Mouse (Mus musculus) kidney, postnatal 10 days (tissue): Measurements from ENCODE around the gene 1700123O20Rik.

Experiments used
- DNase-seq: peaks from one replicate; pipeline ENCODE4 v3.0.0; 2021; ENCODE audit warnings: mixed read lengths

1700123O20Rik gene

DNA sequence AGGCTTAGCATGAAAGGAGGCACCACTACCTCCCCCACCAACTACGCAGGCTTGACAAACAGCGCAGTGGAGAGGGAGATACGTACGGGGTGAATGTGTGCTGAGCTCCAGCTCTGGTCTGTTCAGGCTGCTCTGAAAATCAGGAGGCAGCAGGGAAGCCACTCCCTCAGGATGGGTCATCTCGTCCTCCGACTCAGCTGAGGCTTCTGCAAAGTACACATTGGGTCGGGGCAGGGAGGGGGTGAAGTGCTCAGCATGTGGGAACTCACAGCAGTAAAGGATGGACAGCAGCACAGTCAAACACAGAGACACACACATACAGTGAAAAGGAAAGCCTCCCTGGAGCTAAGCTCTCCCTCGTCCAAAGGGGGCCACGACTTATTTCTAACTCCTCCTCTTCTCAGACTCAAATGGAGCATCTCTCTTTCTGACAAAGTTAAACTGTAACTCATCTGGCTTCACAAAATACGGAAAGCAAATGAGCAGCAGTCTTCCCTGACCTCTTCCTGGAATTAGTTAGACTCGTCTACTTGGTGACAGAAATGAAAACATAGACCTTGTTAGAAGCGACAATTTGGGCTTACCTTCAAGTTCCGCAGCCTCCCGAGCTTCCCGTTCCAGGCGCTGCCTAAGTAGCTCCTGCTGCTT lies 7.2 kb upstream of the 1700123O20Rik start:
- no peak for DNase-seq

DNA sequence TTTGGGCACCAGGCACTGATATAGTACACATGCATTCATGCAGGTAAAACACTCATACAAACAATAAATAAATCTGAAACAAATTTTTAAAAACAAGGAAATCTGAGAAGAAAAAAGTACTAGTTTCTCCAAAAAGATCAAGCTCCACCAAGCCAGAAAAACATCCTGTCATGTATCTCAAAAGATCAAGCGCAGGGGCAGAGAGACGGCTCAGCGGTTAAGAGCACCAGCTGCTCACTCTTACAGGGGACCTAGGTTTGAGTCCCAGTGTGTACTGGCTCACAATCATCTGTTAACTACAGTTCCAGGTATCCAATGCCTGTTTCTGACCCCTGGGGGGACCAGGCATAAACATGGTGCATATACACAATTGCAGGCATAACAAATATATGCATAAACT lies 3.6 kb upstream of the 1700123O20Rik start:
- no peak for DNase-seq

DNA sequence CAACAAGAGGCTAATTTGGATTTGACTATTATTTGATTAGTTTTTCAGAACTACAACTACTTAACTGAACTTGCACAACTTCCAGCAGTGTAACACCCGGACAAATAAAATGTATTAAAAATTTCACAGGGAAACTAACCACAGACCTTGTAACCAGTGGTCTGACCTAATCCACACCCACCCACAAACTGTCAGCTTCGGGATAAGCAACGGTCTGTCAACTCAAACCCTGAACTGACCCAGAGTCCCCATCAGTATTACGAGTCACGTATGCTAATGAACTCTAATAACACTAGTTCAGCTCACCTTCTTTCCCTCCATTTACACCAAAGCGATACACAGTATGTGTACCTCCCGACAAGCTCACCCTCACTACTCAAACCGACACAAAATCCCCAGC lies 545 bp upstream of the 1700123O20Rik start:
- DNase-seq, result no peak

DNA sequence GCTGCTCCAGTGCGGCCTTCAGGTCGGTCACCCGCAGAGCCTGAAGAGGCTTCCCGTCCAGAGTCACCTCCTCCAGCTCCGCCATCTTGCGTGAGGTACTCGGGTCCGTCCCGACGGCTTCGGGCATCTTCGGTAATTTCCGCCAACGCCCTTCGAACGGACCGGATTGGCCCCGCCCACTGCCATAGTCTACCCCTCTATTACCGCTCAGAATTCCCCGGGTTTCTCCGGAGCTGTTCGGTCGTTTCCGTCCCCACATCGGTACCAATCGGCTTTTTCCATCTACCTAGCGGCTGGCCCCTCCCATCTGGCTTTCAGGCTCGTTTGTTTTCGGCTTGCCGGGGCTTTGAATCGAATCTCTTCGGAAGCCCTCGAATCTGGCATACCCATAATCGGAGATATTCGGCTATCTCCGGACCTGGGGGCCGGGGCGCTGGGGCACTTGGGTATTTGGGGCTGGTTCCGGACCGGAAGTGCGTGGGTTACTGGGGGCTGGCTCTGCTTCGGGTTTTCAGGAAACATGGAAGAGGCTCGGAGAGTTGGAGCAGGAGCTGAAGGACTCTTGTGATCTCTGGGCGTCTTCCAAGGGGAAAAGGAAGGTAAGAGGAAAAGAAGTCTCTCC lies 617 bp downstream of the 1700123O20Rik start, which contains the start of gene Acin1:
Acin1 (minus strand) TSS at position 410 of the 622 bp plus-strand sequence.
- DNase-seq, result peak; percentile 100

DNA sequence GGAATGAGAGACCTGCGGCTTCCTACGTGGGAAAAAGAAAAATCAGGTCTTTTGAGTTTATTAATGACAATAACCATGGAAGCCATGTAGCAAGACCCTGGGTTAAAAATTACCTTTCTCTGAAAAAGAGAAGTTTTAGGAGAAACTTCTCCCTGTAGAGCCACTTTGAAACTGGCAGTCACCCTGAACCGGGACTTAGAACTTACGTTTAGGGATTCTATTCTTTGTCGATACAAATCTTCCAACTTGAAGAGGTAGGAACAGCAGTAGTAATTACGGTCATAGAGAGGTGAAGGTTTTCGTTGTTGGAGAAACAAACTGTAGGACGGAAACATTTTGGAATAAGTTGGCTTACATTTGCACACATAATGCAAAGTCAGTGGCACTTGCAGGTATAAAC lies 1.2 kb downstream of the 1700123O20Rik start:
- no peak for DNase-seq

DNA sequence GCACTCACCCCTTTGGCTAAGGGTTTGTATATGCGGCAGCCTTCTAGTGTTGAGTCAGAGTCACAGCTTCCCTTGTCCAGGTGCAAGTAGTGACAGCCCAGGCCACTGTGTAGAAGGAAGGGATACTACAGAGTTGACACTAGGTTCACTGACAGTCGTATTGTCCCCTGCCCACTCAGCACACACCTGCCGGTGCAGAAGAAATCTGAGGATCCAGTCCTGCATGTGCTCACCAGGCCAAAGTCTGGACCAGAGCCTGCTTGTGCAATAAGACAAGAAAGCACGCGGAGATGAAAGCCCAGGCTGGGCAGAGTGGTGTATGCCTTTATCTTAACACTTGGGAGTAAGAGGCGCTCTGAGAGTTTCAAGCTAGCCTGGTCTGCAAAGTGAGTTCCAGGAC lies 9.0 kb downstream of the 1700123O20Rik start:
- DNase-seq, result no peak

DNA sequence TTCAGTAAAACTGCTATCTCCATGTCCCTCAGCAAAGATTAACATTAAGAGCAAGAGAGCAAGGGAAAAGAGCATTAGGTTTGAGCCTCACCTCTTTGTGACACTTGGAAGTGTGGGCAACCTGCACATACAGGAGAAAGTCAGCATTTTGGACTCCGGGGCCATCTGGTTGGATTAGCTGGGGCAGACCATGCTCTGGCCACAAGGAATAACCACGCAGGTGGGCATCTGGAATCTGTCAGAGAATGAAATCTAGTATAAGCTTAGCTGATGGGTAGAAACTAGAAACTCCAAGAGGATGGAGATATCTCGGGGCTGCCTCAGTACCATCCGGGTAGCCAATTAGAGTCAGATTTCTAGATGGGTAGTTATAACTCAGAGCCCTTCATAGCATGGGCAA lies 10.7 kb downstream of the 1700123O20Rik start:
- no peak for DNase-seq

DNA sequence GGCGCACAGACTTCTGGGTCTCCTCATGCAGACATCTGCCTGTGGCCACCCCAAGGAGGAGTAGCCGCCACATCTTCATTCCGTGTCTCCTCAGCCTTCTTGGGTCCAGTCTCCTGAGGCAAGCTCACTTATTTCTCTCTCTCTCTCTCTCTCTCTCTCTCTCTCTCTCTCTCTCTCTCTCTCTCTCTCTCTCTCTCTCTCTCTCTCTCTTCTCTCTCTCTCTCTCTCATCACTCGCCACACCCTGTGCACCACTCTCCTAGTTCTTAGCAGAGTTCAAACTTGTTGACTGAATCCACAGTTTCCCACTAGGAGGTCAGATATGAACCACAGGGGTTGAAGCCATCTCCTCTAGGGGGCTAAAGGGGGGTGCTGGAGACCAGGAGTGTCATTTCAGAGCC lies 12.7 kb downstream of the 1700123O20Rik start, which contains the start of gene Gm29776:
Gm29776 (minus strand) TSS at position 101 of the 400 bp plus-strand sequence.
- no peak for DNase-seq

DNA sequence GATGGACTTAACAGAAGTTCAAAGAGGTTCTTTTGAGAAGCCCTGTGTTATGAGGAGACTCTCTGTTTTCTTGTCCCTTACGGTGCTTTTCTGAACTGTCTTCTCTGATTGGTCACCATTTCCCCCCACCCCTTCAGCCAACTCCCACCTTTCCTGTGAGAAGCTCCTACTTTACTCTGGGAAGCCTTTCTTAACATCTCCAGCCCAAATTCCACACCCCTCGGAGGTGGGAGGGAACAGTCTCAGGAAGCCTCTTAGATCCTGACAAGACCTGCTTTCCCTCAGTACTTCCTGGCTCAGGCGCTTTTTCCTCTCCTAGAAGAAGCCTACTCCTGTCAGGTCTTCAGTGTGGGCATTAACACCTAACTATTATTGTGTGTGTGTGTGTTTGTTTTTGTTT lies 13.6 kb downstream of the 1700123O20Rik start:
- no peak for DNase-seq

DNA sequence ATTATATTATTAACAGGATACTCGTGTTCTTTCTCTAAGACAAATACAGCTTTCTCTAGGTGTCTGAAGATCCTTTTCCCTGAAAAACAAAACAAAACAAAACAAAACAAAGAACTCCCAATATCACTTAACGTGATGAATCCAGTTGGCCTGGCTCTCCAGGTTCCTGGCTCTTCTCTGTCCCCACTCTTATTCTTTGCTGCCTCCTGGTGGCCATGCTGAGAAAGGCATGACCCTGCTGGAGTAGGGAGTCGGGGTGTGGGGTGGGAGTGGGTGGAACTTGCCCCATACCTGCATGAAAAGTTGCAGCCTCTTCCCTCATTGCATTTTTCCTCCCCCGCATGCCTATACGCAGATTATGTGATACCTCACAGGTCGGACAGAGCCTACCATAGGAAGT lies 15.3 kb downstream of the 1700123O20Rik start:
- DNase-seq, result peak; percentile 90

DNA sequence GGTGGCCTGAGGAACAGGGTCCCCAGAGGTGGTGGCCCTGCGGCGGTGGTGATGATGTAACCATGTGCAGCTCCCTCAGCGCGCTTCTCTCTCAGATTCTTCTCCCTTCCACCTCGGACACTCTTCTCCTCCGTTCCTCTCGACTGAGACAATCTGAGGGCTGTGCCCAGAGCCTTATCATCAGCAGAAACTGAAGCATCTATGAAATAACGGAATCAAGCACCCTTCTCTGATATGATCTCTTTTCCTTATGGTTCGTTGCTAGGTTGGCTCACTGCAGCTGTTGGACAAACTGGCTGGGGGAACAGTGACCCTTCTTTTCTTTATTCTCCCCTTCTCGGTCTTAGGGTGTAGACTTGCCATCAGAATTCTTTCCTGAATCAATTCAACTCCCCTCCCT lies 17.2 kb downstream of the 1700123O20Rik start:
- no peak for DNase-seq

DNA sequence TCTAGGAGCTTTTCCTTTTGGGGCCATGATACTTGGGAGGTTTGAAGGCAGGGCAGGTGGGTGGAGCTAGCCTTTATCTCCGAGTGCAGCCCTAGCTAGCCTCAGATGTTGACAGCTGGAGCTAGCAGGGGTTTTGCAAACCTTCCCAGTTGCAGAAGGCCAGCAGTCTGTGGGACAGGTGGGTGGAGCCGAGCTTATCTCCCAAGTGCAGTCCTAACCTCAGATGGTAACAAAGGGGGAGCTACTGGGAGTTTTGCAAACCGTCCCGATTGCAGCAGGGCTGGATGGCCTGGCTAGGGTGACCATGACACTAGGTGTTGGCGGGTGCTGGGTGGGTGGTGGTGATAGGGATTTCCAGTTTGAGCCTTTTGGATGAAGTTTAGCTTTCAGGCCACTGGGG lies 19.8 kb downstream of the 1700123O20Rik start:
- DNase-seq, result no peak

DNA sequence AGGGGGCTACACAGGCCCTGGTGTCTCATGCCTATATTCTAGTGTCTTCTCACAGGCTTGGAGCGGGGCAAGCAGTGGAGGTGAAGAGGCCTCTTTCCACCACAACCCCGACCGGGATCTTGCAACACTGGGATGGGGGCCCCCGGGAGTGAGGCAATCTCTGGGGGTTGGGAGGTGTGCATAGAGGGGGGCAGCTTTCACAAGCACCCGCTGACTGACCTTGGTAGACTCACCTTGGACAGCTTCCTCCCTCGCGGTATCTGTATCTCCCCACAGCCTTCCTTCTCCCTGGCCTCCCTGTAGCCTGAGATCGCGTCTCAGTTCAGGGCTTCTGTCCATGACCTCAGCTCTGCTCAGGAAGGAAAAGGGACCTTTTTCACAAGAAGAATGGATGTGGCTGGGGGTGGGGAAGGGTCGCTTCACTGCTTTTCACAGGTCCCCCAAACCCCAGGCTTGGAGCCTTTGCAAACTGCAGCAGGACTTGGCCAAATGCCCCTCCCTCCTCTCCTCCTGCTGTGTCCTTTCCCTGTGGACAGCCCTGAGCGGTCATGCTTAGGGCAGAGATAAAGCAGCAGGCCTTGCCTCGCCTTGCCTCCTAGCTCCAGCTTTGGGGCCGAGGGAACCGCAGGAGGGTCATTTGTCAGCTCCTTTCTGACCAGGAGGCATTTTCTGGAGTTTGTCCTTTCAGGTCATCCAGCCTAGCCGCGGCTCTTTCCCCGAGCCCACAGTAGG lies 20.7 kb downstream of the 1700123O20Rik start:
- DNase-seq, result no peak

DNA sequence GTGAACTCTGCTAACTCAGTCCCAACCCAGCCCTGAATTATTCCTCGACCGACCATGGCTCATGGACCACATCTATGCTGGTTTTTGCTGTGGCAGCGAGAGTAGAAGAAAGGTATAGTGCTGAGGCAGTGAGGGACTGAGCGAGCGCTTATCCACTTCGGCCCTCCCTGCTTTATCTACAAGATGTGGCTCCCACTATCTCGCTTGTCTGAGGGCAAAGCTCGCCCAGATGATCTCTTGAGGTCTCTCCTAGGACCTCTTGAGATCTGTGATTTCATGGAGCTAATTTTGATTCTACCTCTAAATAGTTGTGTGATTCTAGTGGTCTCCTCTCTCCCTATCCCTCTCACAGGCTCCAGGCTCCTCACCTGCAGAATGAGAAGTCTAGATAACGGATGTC lies 23.0 kb downstream of the 1700123O20Rik start:
- no peak for DNase-seq

DNA sequence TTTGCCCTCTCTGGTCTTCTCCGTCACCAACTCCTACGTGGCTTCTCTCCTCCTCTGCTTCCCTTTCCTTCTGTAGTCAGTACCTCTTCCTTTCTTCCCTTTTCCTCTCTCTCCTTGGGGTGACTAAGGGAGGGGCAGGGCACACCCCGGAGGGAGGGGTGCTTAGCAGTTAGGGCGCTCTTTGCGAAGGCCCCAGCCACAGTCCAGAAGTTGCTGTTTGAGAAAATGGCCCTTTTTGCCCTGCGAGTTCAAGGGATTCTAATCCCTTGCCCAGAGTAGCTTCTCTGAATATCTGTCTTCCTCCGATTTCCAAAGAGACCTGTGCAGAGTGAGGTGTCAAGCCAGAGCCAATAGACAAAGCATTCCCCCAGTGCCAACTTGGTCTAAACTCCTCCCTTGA lies 26.1 kb downstream of the 1700123O20Rik start, which contains the start of gene Cebpe:
Cebpe (minus strand) TSS at position 101 of the 400 bp plus-strand sequence.
- DNase-seq, result no peak

DNA sequence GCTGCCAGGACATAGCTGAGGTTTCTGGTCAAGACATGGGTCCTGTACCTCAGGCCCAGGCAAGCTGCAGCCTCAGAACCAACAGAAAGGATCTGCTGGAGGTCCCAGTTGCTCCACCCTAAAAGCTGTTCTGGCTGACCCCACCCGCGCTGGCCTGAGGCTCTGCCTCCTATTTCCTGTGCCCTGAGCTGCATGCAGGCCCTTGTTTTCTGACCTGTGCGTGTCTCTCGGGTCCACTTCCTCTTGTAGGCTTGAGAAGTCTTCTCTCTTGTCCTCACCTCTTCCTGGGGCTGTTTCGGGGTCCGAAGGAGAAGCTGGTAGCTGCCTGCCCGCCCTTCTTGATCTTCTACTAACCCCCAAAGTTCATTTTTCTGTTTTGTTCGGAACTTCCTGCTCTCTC lies 26.8 kb downstream of the 1700123O20Rik start:
- DNase-seq, result peak; percentile 63

DNA sequence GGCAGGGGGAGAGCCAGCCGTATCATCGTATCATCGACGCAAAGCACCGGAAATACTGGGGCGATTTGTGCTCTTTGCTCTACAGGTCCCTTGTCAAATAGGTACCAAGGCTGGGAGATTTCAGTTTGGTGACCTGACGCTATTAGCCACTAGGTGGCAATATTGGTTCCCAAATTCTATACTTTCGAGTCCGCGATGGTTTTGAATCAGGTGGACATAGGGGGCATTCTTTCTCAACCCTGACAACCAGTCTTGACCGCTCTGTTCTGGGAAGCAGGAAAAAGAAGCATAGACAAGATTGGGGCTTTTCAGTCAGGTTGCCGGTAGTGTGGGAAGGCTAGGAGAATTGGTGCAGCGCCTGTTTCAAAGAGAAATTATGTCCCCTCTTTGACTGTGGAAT lies 28.1 kb downstream of the 1700123O20Rik start:
- peak; percentile 79 for DNase-seq

DNA sequence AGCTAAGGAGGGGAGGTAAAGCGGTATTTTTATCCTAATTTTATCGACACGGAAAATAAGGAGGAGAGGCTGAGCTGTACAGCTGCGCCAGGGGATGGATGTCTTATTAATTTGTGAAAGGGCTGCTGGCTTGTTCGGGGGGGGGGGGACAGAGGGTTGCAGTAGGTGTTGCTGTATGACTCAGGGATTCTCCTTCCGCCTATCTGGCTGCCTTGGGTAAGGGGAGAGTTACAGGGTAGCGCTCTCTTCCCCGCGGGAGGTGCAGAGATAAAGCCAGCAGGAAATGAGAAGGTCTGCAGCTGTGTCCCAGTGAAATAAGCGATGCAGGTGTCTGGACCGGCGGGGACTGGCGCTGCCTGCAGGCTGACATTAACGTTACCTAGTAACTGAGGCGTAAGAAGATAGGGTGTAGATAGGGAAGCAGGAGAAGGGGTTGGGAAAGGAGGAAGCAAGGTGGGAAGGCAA lies 28.6 kb downstream of the 1700123O20Rik start:
- DNase-seq, result peak; percentile 37

DNA sequence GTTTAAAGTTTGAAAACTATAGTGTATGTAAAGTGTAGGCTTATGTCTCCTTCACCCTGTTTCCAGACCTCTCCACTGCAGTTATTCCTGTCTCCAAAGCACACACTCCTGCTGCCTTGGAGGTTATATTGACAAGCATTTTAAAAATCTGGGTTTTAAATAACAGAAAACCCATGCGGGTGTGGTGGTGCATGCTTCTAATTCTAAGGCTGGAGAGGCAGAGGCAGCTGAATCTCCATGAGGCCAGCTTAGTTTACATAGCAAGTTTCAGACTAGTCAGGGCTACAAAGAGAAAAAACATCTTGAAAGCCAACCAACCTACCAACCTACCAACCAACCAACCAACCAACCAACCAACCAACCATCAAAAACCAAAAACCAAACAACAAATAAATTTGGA lies 29.4 kb downstream of the 1700123O20Rik start:
- DNase-seq, result no peak

DNA sequence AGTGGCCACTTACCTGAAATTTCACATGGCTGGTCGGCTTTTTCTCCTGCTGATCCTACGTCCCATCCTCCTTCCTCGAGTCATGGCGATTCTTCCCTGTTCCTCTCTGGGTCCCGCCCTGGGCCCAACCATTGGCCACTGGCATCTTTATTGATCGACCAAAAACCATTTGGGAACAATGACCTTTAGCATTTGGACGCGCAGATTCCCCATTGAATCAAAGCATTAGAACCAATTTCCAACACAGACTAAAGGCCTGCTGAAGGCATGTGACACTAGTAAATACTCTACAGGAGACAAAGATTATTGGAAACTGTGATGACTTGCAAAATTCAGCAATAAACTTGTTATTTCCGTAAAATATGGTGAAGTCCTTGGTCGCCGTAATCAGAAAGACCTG lies 34.0 kb downstream of the 1700123O20Rik start:
- DNase-seq, result no peak

DNA sequence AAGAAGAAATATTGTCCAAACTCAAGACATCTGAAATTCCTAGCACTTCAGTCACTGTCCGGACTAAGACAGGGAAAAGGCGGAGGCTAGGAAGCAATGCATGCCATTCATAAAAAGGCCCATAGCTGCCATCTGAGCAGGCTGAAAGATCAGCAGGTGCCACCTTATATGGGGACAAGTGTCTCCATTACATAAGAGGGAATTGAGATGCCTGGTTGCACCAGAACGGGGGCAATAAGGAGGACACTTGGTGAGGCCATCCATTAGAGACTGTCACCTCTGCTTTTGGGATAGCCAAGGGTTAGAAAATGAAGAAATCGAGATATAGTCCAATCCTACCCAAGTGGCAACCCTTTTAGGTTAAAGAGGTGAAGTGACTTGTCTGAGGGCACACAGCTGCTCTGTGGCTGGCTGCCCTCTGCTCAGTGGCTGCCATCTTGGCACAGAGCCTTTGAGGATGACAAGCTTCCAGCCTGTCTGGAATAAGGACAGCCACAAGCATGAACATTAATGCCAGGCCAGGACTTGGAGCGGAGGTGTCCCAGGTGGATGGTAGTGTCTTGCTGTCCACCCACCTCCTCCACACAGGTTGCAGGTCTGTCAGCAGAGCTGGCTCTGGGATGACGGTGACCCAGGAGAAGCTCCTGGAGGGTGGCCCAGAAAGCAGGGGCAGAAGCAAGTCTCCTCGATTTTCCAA lies 34.8 kb downstream of the 1700123O20Rik start:
- DNase-seq, result no peak

DNA sequence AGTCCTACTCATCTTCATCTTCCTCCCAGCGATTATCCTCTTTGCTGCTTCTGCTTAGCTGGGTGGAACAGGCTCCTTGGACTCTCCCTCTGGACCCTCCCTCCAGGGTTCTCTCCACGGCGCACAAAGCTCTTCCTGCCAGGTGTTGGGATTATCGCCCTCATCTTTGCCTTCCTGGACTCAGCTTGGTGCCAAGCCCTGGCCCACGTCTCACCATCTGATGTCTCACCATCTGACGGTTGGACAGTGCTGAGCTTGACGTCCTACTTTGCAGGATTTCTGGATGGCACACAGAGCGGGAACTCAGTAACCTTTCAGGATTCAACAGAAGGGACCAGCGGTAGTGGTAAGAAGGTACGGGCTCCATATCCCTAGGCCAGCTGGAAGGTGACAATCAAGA lies 35.7 kb downstream of the 1700123O20Rik start:
- no peak for DNase-seq

DNA sequence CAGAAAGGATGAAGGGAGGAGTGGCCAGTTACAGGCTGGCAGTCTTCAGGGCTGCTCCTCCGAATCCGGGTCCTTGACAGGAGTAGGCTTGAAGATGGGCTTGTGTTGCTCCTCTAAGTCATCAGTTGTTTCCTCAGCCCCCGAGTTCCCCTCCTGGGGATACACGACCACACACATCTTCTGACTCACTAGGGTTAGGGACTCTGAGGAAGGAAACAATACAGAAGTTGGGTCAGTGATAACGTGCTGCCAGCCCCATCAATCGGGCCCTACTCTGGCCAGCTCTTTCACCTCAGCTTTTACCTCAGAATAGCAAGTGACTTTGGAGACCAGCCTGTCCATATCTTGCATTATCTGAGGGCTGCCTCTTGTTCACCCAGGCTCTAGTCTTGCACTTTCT lies 38.0 kb downstream of the 1700123O20Rik start:
- DNase-seq, result no peak
